Comparison of ENCODE assay signal across 8 mouse cellular contexts in the genomic region with DNA sequence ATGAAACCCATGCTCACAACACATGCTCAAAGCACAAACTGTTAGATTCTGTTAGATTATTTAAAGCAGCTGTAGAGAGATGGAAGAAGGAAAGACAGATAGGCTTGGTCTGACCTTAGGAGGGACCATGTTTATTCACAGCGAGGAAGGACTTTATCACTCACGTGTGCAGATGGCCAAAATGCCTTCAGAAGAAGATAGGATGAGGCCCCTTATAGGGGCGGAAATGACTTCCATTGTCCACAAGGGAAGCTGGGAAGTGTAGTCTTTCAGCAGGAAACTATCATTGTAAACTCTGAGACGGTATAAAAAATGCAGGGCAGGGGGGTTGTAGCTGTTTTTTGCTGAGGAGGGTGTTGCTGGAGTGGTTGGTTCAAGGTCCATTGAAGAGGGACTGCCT. TPM values are rescaled to one million over a fixed set of nuclear protein-coding genes. Genes with fewer than 3 reads are reported as not detected.
DNase-seq lines count a peak whose midpoint lies in the region; ATAC-seq lines count a peak whose summit lies in the region.

A gene (minus strand): TSS at position 199 of the 400 bp plus-strand sequence.

- peak within 1 kb of the TSS; percentile 34 for H3K4me3 ChIP-seq in embryonic facial prominence, embryonic 15.5 days (replicated peaks)
- peak within 1 kb of the TSS; percentile 16; the same call in 1 of the 2 replicates for H3K4me3 ChIP-seq in hindbrain, embryonic 16.5 days (ENCODE audit: low read length)
- H3K4me3 ChIP-seq in lung, embryonic 16.5 days (ENCODE audit: low read length): peak within 1 kb of the TSS; percentile 48

- H3K4me1 ChIP-seq in embryonic facial prominence, embryonic 15.5 days: no peaks in the 10 kb centered on the region
- no peaks in the 10 kb centered on the region for H3K4me1 ChIP-seq in hindbrain, embryonic 16.5 days (ENCODE audit: control insufficient read depth, insufficient read depth, low read depth, low read length)
- H3K4me1 ChIP-seq in lung, embryonic 16.5 days (replicated peaks; ENCODE audit: control insufficient read depth, insufficient read depth, low read length): peaks cover 7% of the 10 kb centered on the region; the same call in 1 of the 2 replicates

- peak; percentile 12 for DNase-seq in thymus, postnatal 14 days
- no peak for DNase-seq in thymus, postnatal 10 days (ENCODE audit: low spot score in 2 of 2)
- DNase-seq in right cerebral cortex, postnatal 14 days: no peak
- no peak for DNase-seq in spleen, postnatal 4 days (ENCODE audit: low spot score in 2 of 2)
- no peak for DNase-seq in urinary bladder, postnatal 4 days (ENCODE audit: low spot score in 2 of 2)

- WGBS in embryonic facial prominence, embryonic 15.5 days: 53% methylated on average over 4 of the region's 4 CpGs
- 61% methylated on average over 4 of the region's 4 CpGs for WGBS in hindbrain, embryonic 16.5 days
- 31% methylated on average over 4 of the region's 4 CpGs for WGBS in lung, embryonic 16.5 days

- H3K4me2 ChIP-seq in embryonic facial prominence, embryonic 15.5 days (replicated peaks): peak within 1 kb of the TSS; percentile 33
- peak within 1 kb of the TSS; percentile 32 for H3K4me2 ChIP-seq in hindbrain, embryonic 16.5 days (ENCODE audit: low read length)
- peak within 1 kb of the TSS; percentile 62 for H3K4me2 ChIP-seq in lung, embryonic 16.5 days (ENCODE audit: low read depth, low read length)

- H3K27me3 ChIP-seq in embryonic facial prominence, embryonic 15.5 days: no peaks in the 10 kb centered on the region
- no peaks in the 10 kb centered on the region for H3K27me3 ChIP-seq in hindbrain, embryonic 16.5 days (replicated peaks; ENCODE audit: control insufficient read depth, insufficient read depth, low read length)
- no peaks in the 10 kb centered on the region for H3K27me3 ChIP-seq in lung, embryonic 16.5 days (ENCODE audit: control insufficient read depth, insufficient read depth, low read depth, low read length)

- no peaks in the 10 kb centered on the region for H3K36me3 ChIP-seq in embryonic facial prominence, embryonic 15.5 days
- no peaks in the 10 kb centered on the region for H3K36me3 ChIP-seq in hindbrain, embryonic 16.5 days (ENCODE audit: control insufficient read depth, insufficient read depth, low read length)
- H3K36me3 ChIP-seq in lung, embryonic 16.5 days (ENCODE audit: control insufficient read depth, insufficient read depth, low read length): peaks cover 8% of the 10 kb centered on the region; the same call in 1 of the 2 replicates

- 0 out of 2 replicates have a peak within 1 kb of the TSS, but pooled peaks have one; percentile 18 for H3K9ac ChIP-seq in embryonic facial prominence, embryonic 15.5 days
- H3K9ac ChIP-seq in hindbrain, embryonic 16.5 days (ENCODE audit: low read depth, low read length): no peak within 1 kb of the TSS
- peak within 1 kb of the TSS; percentile 63 for H3K9ac ChIP-seq in lung, embryonic 16.5 days (ENCODE audit: low read length)

- no peak within 1 kb of the TSS for H3K27ac ChIP-seq in embryonic facial prominence, embryonic 15.5 days (replicated peaks)
- no peak within 1 kb of the TSS for H3K27ac ChIP-seq in hindbrain, embryonic 16.5 days (ENCODE audit: low read depth, low read length)
- H3K27ac ChIP-seq in lung, embryonic 16.5 days (ENCODE audit: low read length): peak within 1 kb of the TSS; percentile 81

- no peak for ATAC-seq in embryonic facial prominence, embryonic 15.5 days (ENCODE audit: insufficient number of reproducible peaks, low FRiP score, low TSS enrichment, low read depth)
- no peak for ATAC-seq in hindbrain, embryonic 16.5 days
- ATAC-seq in lung, embryonic 16.5 days (ENCODE audit: low read depth): peak; percentile 86

- no peaks in the 10 kb centered on the region for H3K9me3 ChIP-seq in embryonic facial prominence, embryonic 15.5 days (replicated peaks)
- H3K9me3 ChIP-seq in hindbrain, embryonic 16.5 days (ENCODE audit: control insufficient read depth, low read length): no peaks in the 10 kb centered on the region
- H3K9me3 ChIP-seq in lung, embryonic 16.5 days (ENCODE audit: control insufficient read depth, low read length): no peaks in the 10 kb centered on the region

RNA-seq across cellular contexts. Expression of the gene that starts here (rescaled TPM):
- 24.6 and 27.0 TPM in 2 replicates for polyA plus RNA-seq in embryonic facial prominence, embryonic 15.5 days (2015; fragmentation: Nextera tagmentation; extraction: Ambion mirVana)
- 18.7 and 19.1 TPM in 2 replicates for polyA plus RNA-seq in hindbrain, embryonic 16.5 days (2015; fragmentation: Nextera tagmentation; extraction: Ambion mirVana)
- 63.6 and 64.9 TPM in 2 replicates for polyA plus RNA-seq in lung, embryonic 16.5 days (2015; fragmentation: Nextera tagmentation; extraction: Ambion mirVana)
